ENCODE assay signal across 16 mouse cellular contexts in genomic region chr16:13208087-13208486, GRCm38 (mm10). TPM values are rescaled to one million over a fixed set of nuclear protein-coding genes. Genes with fewer than 3 reads are reported as not detected.
A peak's percentile ranks its signal among the peaks of the same experiment; 100 is the strongest.
DNase-seq lines count a peak whose midpoint lies in the region; ATAC-seq and TF ChIP-seq lines count a peak whose summit lies in the region.
"Had no signal": no experiment of that assay in that cellular context is flagged by ENCODE, and none has a peak within 500 bp of the region (broad histone marks: within the 10 kb centered on the region; RNA-seq: fewer than 3 reads in every experiment).

No protein-coding gene starts in this region.

- H3K9me3 ChIP-seq in heart, embryonic 16.5 days (replicated peaks; ENCODE audit: control insufficient read depth, low read length): no peaks in the 10 kb centered on the region
- H3K9me3 ChIP-seq in limb, embryonic 14.5 days (ENCODE audit: control insufficient read depth, low read length): no peaks in the 10 kb centered on the region
- no peaks in the 10 kb centered on the region for H3K9me3 ChIP-seq in hindbrain, embryonic 14.5 days (ENCODE audit: control insufficient read depth, low read length)
- no peaks in the 10 kb centered on the region for H3K9me3 ChIP-seq in intestine, embryonic 15.5 days
- H3K9me3 ChIP-seq: limb, embryonic 15.5 days had no signal

- H3K4me3 ChIP-seq in heart, embryonic 16.5 days (ENCODE audit: low read length): no peak overlapping the region
- no peak overlapping the region for H3K4me3 ChIP-seq in limb, embryonic 14.5 days (replicated peaks; ENCODE audit: low read length)
- no peak overlapping the region for H3K4me3 ChIP-seq in hindbrain, embryonic 14.5 days (replicated peaks; ENCODE audit: low read length)
- no peak overlapping the region for H3K4me3 ChIP-seq in intestine, embryonic 15.5 days (replicated peaks)
- H3K4me3 ChIP-seq: limb, embryonic 15.5 days had no signal

- no peak overlapping the region for H3K4me2 ChIP-seq in heart, embryonic 16.5 days (ENCODE audit: low read depth, low read length)
- H3K4me2 ChIP-seq in limb, embryonic 14.5 days (replicated peaks; ENCODE audit: low read depth, low read length, severe bottlenecking): no peak overlapping the region
- no peak overlapping the region for H3K4me2 ChIP-seq in hindbrain, embryonic 14.5 days (replicated peaks)
- H3K4me2 ChIP-seq in intestine, embryonic 15.5 days (replicated peaks): no peak overlapping the region
- H3K4me2 ChIP-seq: limb, embryonic 15.5 days; lung, embryonic 14.5 days had no signal

- peak; percentile 55 for DNase-seq in adrenal gland, adult 2 months
- no peak for DNase-seq in adrenal gland, adult 8-10 months
- no peak for DNase-seq in heart, adult 8-10 months (ENCODE audit: low spot score)
- DNase-seq in 3134 (ENCODE audit: extremely low read depth, insufficient read length, low spot score): peak; percentile 32
- DNase-seq in limb, embryonic 14.5 days (ENCODE audit: low spot score): no peak
- DNase-seq in hindbrain, embryonic 14.5 days (ENCODE audit: low spot score): no peak
- DNase-seq: cerebellum, adult 11 months; forebrain, postnatal 0 days; kidney, postnatal 10 days; layer of hippocampus, postnatal 36 days; lung, embryonic 14.5 days; thymus, postnatal 4 days had no signal

- H3K9ac ChIP-seq in heart, embryonic 16.5 days (ENCODE audit: low read length): no peak overlapping the region
- no peak overlapping the region for H3K9ac ChIP-seq in limb, embryonic 14.5 days (ENCODE audit: low read depth, low read length, severe bottlenecking)
- no peak overlapping the region for H3K9ac ChIP-seq in hindbrain, embryonic 14.5 days
- H3K9ac ChIP-seq in intestine, embryonic 15.5 days: no peak overlapping the region
- H3K9ac ChIP-seq: forebrain, postnatal 0 days; limb, embryonic 15.5 days; lung, embryonic 14.5 days had no signal

- TF ChIP-seq POLR2A in limb, embryonic 14.5 days (IDR thresholded peaks at IDR 0.05; ENCODE audit: borderline replicate concordance, extremely low read depth, insufficient read depth, insufficient read length): no peak

- WGBS in heart, embryonic 16.5 days: 34% methylated on average over 3 of the region's 3 CpGs
- 20% methylated on average over 3 of the region's 3 CpGs for WGBS in limb, embryonic 14.5 days
- 40% methylated on average over 3 of the region's 3 CpGs for WGBS in hindbrain, embryonic 14.5 days
- 58% methylated on average over 3 of the region's 3 CpGs for WGBS in intestine, embryonic 15.5 days

- H3K36me3 ChIP-seq in heart, embryonic 16.5 days (ENCODE audit: control insufficient read depth, insufficient read depth): no peaks in the 10 kb centered on the region
- H3K36me3 ChIP-seq in limb, embryonic 14.5 days (ENCODE audit: control insufficient read depth, insufficient read depth, low read length): no peaks in the 10 kb centered on the region
- H3K36me3 ChIP-seq in hindbrain, embryonic 14.5 days (replicated peaks; ENCODE audit: control insufficient read depth, insufficient read depth): no peaks in the 10 kb centered on the region
- H3K36me3 ChIP-seq in intestine, embryonic 15.5 days: no peaks in the 10 kb centered on the region
- H3K36me3 ChIP-seq: limb, embryonic 15.5 days had no signal

- ATAC-seq in heart, embryonic 16.5 days (replicated peaks; ENCODE audit: extremely low read depth, insufficient read depth, low FRiP score): 0 out of 2 replicates have a peak, but pooled peaks have one; percentile 25
- peak; percentile 30; the same call in 1 of the 2 replicates for ATAC-seq in limb, embryonic 14.5 days (ENCODE audit: low FRiP score, low read depth)
- no peak for ATAC-seq in hindbrain, embryonic 14.5 days (ENCODE audit: low FRiP score)
- ATAC-seq in intestine, embryonic 15.5 days: no peak
- ATAC-seq: forebrain, postnatal 0 days; intestine, postnatal 0 days had no signal

- no peak overlapping the region for H3K27ac ChIP-seq in heart, embryonic 16.5 days (ENCODE audit: low read length)
- no peak overlapping the region for H3K27ac ChIP-seq in limb, embryonic 14.5 days (replicated peaks; ENCODE audit: low read depth, low read length)
- no peak overlapping the region for H3K27ac ChIP-seq in hindbrain, embryonic 14.5 days
- H3K27ac ChIP-seq in intestine, embryonic 15.5 days: no peak overlapping the region
- H3K27ac ChIP-seq: limb, embryonic 15.5 days had no signal

- H3K27me3 ChIP-seq in heart, embryonic 16.5 days (ENCODE audit: control insufficient read depth, insufficient read depth, low read length): no peaks in the 10 kb centered on the region
- no peaks in the 10 kb centered on the region for H3K27me3 ChIP-seq in limb, embryonic 14.5 days (ENCODE audit: control insufficient read depth, insufficient read depth, low read length)
- H3K27me3 ChIP-seq in hindbrain, embryonic 14.5 days (ENCODE audit: control insufficient read depth, insufficient read depth, low read length): no peaks in the 10 kb centered on the region
- H3K27me3 ChIP-seq in intestine, embryonic 15.5 days (replicated peaks): no peaks in the 10 kb centered on the region
- H3K27me3 ChIP-seq: limb, embryonic 15.5 days had no signal

- no peaks in the 10 kb centered on the region for H3K4me1 ChIP-seq in heart, embryonic 16.5 days (ENCODE audit: control insufficient read depth, insufficient read depth, low read length)
- H3K4me1 ChIP-seq in limb, embryonic 14.5 days (ENCODE audit: control insufficient read depth, insufficient read depth, low read length): 0 out of 2 replicates have a peak, but pooled peaks cover 5% of the 10 kb centered on the region
- no peaks in the 10 kb centered on the region for H3K4me1 ChIP-seq in hindbrain, embryonic 14.5 days (replicated peaks; ENCODE audit: control insufficient read depth, insufficient read depth, low read length)
- H3K4me1 ChIP-seq in intestine, embryonic 15.5 days (replicated peaks): peaks cover 8% of the 10 kb centered on the region

RNA-seq across cellular contexts. Expression of gene Mrtfb, which starts 48.2 kb away (rescaled TPM):
- 10 to 100 TPM; 27.2 to 33.8 TPM for total RNA-seq in adrenal gland, adult 2 months (2021)
- 6.3 and 9.1 TPM in 2 replicates for polyA plus RNA-seq in adrenal gland, adult 2 months (2012; rRNA removed)
- 10 to 100 TPM; 34.6 to 58.6 (median 46.5) TPM for total RNA-seq in adrenal gland, adult 8-10 months (2022)
- polyA plus RNA-seq in heart, embryonic 16.5 days (2015; fragmentation: Nextera tagmentation; extraction: Ambion mirVana): 12.7 and 13.7 TPM in 2 replicates
- 10 to 100 TPM; 24.5 to 32.8 (median 28.8) TPM for total RNA-seq in heart, adult 8-10 months (2022)
- polyA plus RNA-seq in limb, embryonic 14.5 days (2012; rRNA removed): 11.8 and 12.6 TPM in 2 replicates
- polyA plus RNA-seq in limb, embryonic 14.5 days (2014; fragmentation: Nextera tagmentation; extraction: Ambion mirVana): 26.0 and 31.8 TPM in 2 replicates
- polyA plus RNA-seq in hindbrain, embryonic 14.5 days (2014; fragmentation: Nextera tagmentation; extraction: Ambion mirVana): 14.6 and 15.4 TPM in 2 replicates
- 20.3 and 20.9 TPM in 2 replicates for polyA plus RNA-seq in intestine, embryonic 15.5 days (2015; fragmentation: Nextera tagmentation; extraction: Ambion mirVana)

Comparison
In these comparisons a context has a peak if more than half of its experiments do, and no peak if none do; other contexts are left out.
1. DNase-seq: peak in adrenal gland, adult 2 months (single experiment) and 3134 (single experiment); none in adrenal gland, adult 8-10 months (single experiment), heart, adult 8-10 months (single experiment), limb, embryonic 14.5 days (single experiment) and hindbrain, embryonic 14.5 days (single experiment).
2. ATAC-seq: peak in heart, embryonic 16.5 days (single experiment) and limb, embryonic 14.5 days (single experiment); none in hindbrain, embryonic 14.5 days (single experiment) and intestine, embryonic 15.5 days (single experiment).